ENCODE assay signal across 8 mouse cellular contexts in the genomic region with DNA sequence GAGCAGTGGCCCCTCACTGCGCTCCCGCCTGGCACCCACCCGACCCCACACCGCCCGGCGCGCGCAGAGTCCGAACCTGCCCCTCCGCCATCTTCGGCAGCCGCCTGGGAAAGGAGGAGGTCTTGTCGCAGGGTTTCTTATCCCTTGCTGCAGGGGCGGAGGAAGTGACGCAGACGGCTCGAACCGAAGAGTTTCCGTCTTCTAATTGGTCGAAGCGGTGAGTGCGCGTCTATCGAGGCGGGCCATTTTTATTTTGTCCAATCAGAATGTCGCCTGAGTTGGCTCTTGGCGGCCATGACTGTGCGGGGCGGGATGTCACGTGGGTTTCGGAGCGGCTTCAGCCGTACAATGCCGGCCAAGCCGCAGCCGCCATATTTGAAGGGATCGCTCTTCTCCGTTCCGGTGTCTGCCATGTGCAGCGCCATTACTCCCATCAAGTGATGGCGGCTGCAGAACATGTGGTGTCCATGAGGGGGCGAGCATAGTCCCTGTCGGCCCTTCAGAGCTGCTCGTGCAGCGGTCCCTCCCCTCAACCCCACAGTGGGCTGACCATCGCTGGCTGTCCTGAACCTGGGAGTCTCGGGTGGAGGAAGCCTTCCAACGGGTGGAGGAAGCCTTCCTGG. TPM values are rescaled to one million over a fixed set of nuclear protein-coding genes. Genes with fewer than 3 reads are reported as not detected.
DNase-seq lines count a peak whose midpoint lies in the region; ATAC-seq lines count a peak whose summit lies in the region.

A gene (minus strand): TSS at position 138 of the 623 bp plus-strand sequence.

- H3K27ac ChIP-seq in hindbrain, embryonic 15.5 days (replicated peaks) = peak within 1 kb of the TSS; percentile 94

- H3K27me3 ChIP-seq in hindbrain, embryonic 15.5 days = no peaks in the 10 kb centered on the region

- H3K36me3 ChIP-seq in hindbrain, embryonic 15.5 days = peaks cover 25% of the 10 kb centered on the region

- H3K4me3 ChIP-seq in hindbrain, embryonic 15.5 days = peak within 1 kb of the TSS; percentile 70

- WGBS in hindbrain, embryonic 15.5 days = under 1% methylated on average over 48 of the region's 48 CpGs

- H3K4me1 ChIP-seq in hindbrain, embryonic 15.5 days (replicated peaks) = peaks cover 40% of the 10 kb centered on the region

- peak; percentile 95 for ATAC-seq in hindbrain, embryonic 15.5 days (ENCODE audit: low FRiP score, low read depth)

- peak; percentile 99 for DNase-seq in T-cell, adult 2 months (ENCODE audit: low spot score)
- DNase-seq in cerebellum, postnatal 36 days = peak; percentile 98 to 99
- peak; percentile 99 to 100 for DNase-seq in frontal cortex, postnatal 36 days (ENCODE audit: low spot score in 2 of 2)
- DNase-seq in left cerebral cortex, adult 11 months (ENCODE audit: low spot score) = peak; percentile 99
- peak; percentile 99 to 100 for DNase-seq in lung, postnatal 4 days
- DNase-seq in retina, postnatal 7 days (ENCODE audit: low read depth, low spot score) = peak; percentile 99
- peak; percentile 94 for DNase-seq in urinary bladder, adult 2 months (ENCODE audit: low spot score)

- H3K9ac ChIP-seq in hindbrain, embryonic 15.5 days = peak within 1 kb of the TSS; percentile 91

- H3K9me3 ChIP-seq in hindbrain, embryonic 15.5 days = no peaks in the 10 kb centered on the region

- peak within 1 kb of the TSS; percentile 79 for H3K4me2 ChIP-seq in hindbrain, embryonic 15.5 days

RNA-seq across cellular contexts. Expression of the gene that starts here (rescaled TPM):
- polyA plus RNA-seq in hindbrain, embryonic 15.5 days (2015; fragmentation: Nextera tagmentation; extraction: Ambion mirVana) = 624 and 661 TPM in 2 replicates
- 3,442 and 3,633 TPM in 2 replicates for polyA plus RNA-seq in urinary bladder, adult 2 months (2012; rRNA removed)

Comparison
In these comparisons a context has a peak if more than half of its experiments do, and no peak if none do; other contexts are left out.
1. Peak in every context shown above with its lines: DNase-seq, ATAC-seq, H3K4me3 ChIP-seq and H3K27ac ChIP-seq.